Mouse (Mus musculus) thymus, adult 2 months (tissue): Measurements from ENCODE around the gene Zfhx3. TPM values are rescaled to one million over a fixed set of nuclear protein-coding genes. Genes with fewer than 3 reads are reported as not detected.

ENCODE experiments used
- DNase-seq: peaks from one replicate; pipeline ENCODE4 v3.0.0; 2021
- H3K27ac ChIP-seq: fragments of 200-500 bp; 2 replicates; pipeline ENCODE4 v1.5.1; 2012; ENCODE audit warnings: low read length, control low read depth; ENCODE audit not compliant: control insufficient read depth, insufficient read depth
- H3K27me3 ChIP-seq: fragments of 200-500 bp; 2 replicates; pipeline ENCODE4 v1.6.1; 2012; ENCODE audit warnings: mild to moderate bottlenecking, low read length, moderate library complexity, mixed read lengths; ENCODE audit not compliant: control insufficient read depth, insufficient read depth
- H3K36me3 ChIP-seq: fragments of 200-500 bp; 2 replicates; pipeline ENCODE4 v1.6.1; 2012; ENCODE audit warnings: mild to moderate bottlenecking, low read length, moderate library complexity; ENCODE audit not compliant: control insufficient read depth, insufficient read depth
- H3K4me1 ChIP-seq: fragments of 200-500 bp; replicated peaks from 2 replicates; pipeline ENCODE4 v1.6.1; 2012; ENCODE audit warnings: low read length; ENCODE audit not compliant: control insufficient read depth, insufficient read depth
- H3K4me3 ChIP-seq: fragments of 200-500 bp; 2 replicates; pipeline ENCODE4 v1.5.1; 2012; ENCODE audit warnings: mild to moderate bottlenecking, low read length, control low read depth, moderate library complexity; ENCODE audit not compliant: control insufficient read depth, insufficient read depth
- CTCF ChIP-seq: fragments of 200-500 bp; IDR thresholded peaks from 2 replicates; pipeline ENCODE4 v1.5.1; 2012; ENCODE audit warnings: mild to moderate bottlenecking, control low read depth, low read length, moderate library complexity, borderline replicate concordance; ENCODE audit not compliant: control insufficient read depth, poor library complexity, insufficient read depth; ENCODE audit errors: extremely low read depth
- POLR2A ChIP-seq: fragments of 200-500 bp; IDR thresholded peaks from 2 replicates; pipeline ENCODE4 v1.6.1; 2012; ENCODE audit warnings: mild to moderate bottlenecking, low read length, control low read depth, moderate library complexity; ENCODE audit not compliant: control insufficient read depth, poor library complexity, insufficient read depth; ENCODE audit errors: extremely low read depth
- WGBS: fragments of 180-500 bp; shearing (Covaris S2); methylation state at CpG from one replicate; pipeline ENCODE4 v1.1.7; 2018; 5-methylcytosine and 5-hydroxymethylcytosine counted together
- polyA plus RNA-seq: library from polyadenylated mRNA; depleted of rRNA; stranded (reverse); fragments of >200 nt; gene quantifications from 2 replicates; pipeline ENCODE4 v1.2.3, GENCODE M21; 2012

Gene Zfhx3
- polyA plus RNA-seq, 1 experiment = 1.1 TPM

- DNase-seq = no peak
- no peaks in the 10 kb centered on the region for H3K27me3 ChIP-seq
- H3K4me1 ChIP-seq = no peaks in the 10 kb centered on the region
- TF ChIP-seq POLR2A (no peak), CTCF (no peak)
- no peaks in the 10 kb centered on the region for H3K36me3 ChIP-seq
- WGBS = 68% methylated on average over 19 of the region's 19 CpGs
- H3K27ac ChIP-seq = no peak overlapping the region
- H3K4me3 ChIP-seq = no peak overlapping the region
These were observed 298.7 kb downstream of the Zfhx3 start for GRCm38 (mm10) chr8:108241041-108241690.

GRCm38 (mm10) chr8:108243270-108243669 lies 300.8 kb downstream of the Zfhx3 start:
- TF ChIP-seq POLR2A (no peak), CTCF (no peak)
- no peaks in the 10 kb centered on the region for H3K4me1 ChIP-seq
- 88% methylated on average over 9 of the region's 9 CpGs for WGBS
- DNase-seq = no peak
- H3K4me3 ChIP-seq = no peak overlapping the region
- H3K36me3 ChIP-seq = no peaks in the 10 kb centered on the region
- H3K27me3 ChIP-seq = no peaks in the 10 kb centered on the region
- H3K27ac ChIP-seq = no peak overlapping the region

- Histone ChIP-seq H3K27ac (no peak overlapping the region), H3K4me1 (no peaks in the 10 kb centered on the region), H3K36me3 (no peaks in the 10 kb centered on the region), H3K4me3 (no peak overlapping the region), H3K27me3 (no peaks in the 10 kb centered on the region)
- 77% methylated on average over 17 of the region's 17 CpGs for WGBS
- TF ChIP-seq POLR2A = no peak
- no peak for TF ChIP-seq CTCF
- no peak for DNase-seq
These were observed 302.4 kb downstream of the Zfhx3 start for GRCm38 (mm10) chr8:108244636-108245494.

- TF ChIP-seq CTCF = no peak
- TF ChIP-seq POLR2A = no peak
- no peaks in the 10 kb centered on the region for H3K27me3 ChIP-seq
- no peak overlapping the region for H3K4me3 ChIP-seq
- H3K4me1 ChIP-seq = no peaks in the 10 kb centered on the region
- WGBS = 90% methylated on average over 8 of the region's 8 CpGs
- DNase-seq = no peak
- no peak overlapping the region for H3K27ac ChIP-seq
- no peaks in the 10 kb centered on the region for H3K36me3 ChIP-seq
These were observed 303.1 kb downstream of the Zfhx3 start for GRCm38 (mm10) chr8:108245575-108245974.

GRCm38 (mm10) chr8:108246035-108246933 lies 303.8 kb downstream of the Zfhx3 start:
- Histone ChIP-seq H3K4me1 (no peaks in the 10 kb centered on the region), H3K4me3 (no peak overlapping the region), H3K36me3 (no peaks in the 10 kb centered on the region), H3K27ac (no peak overlapping the region), H3K27me3 (no peaks in the 10 kb centered on the region)
- no peak for DNase-seq
- TF ChIP-seq CTCF = no peak
- TF ChIP-seq POLR2A = no peak
- WGBS = 81% methylated on average over 22 of the region's 22 CpGs

GRCm38 (mm10) chr8:108246934-108247417 lies 304.5 kb downstream of the Zfhx3 start:
- no peak for TF ChIP-seq POLR2A
- no peak for TF ChIP-seq CTCF
- Histone ChIP-seq H3K27ac (no peak overlapping the region), H3K4me1 (no peaks in the 10 kb centered on the region), H3K27me3 (no peaks in the 10 kb centered on the region), H3K4me3 (no peak overlapping the region), H3K36me3 (no peaks in the 10 kb centered on the region)
- DNase-seq = no peak
- 92% methylated on average over 7 of the region's 7 CpGs for WGBS
